Mouse (Mus musculus): ENCODE measurements around the gene Trim39.

DNA sequence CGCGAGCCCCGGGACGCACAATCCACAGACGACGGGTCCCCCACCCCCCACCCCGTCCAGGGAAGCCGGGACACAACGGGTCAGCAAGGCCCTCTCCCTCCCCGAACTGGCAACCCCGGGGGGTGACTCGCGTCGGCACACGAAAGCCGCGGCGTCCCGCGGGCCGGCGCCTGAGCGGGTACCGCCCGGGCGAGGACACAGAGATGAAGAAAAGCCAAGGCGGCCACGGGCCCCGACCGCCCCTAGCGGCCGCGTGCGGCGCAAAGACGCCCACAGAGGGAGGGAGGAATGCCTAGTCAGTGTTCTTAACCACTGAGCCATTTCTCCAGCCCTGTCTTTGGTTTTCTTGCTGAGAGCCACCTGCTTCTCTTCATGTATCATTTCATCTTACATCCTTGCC, 40.7 kb downstream of the Trim39 start:
- TF ChIP-seq EP300 (IDR thresholded peaks at IDR 0.05; ENCODE audit: low read depth) (no peak), CTCF (IDR thresholded peaks at IDR 0.05; ENCODE audit: low read depth) (peak; percentile 69)
